ENCODE assay signal across 13 mouse cellular contexts in genomic region chr13:25018316-25018715, GRCm38 (mm10). TPM values are rescaled to one million over a fixed set of nuclear protein-coding genes. Genes with fewer than 3 reads are reported as not detected.
DNase-seq lines count a peak whose midpoint lies in the region; ATAC-seq and TF ChIP-seq lines count a peak whose summit lies in the region.
"Had no signal": no experiment of that assay in that cellular context is flagged by ENCODE, and none has a peak within 500 bp of the region (broad histone marks: within the 10 kb centered on the region; RNA-seq: fewer than 3 reads in every experiment).

No protein-coding gene starts in this region.

- H3K9me3 ChIP-seq in forebrain, embryonic 12.5 days = no peaks in the 10 kb centered on the region
- H3K9me3 ChIP-seq in forebrain, postnatal 0 days (ENCODE audit: low read length) = no peaks in the 10 kb centered on the region
- H3K9me3 ChIP-seq in liver, embryonic 11.5 days (ENCODE audit: control insufficient read depth, low read length) = no peaks in the 10 kb centered on the region
- no peaks in the 10 kb centered on the region for H3K9me3 ChIP-seq in hindbrain, embryonic 13.5 days
- no peaks in the 10 kb centered on the region for H3K9me3 ChIP-seq in midbrain, embryonic 14.5 days (ENCODE audit: control insufficient read depth, low read length)

- H3K9ac ChIP-seq in forebrain, embryonic 12.5 days = no peak overlapping the region
- no peak overlapping the region for H3K9ac ChIP-seq in forebrain, postnatal 0 days
- no peak overlapping the region for H3K9ac ChIP-seq in liver, embryonic 11.5 days (ENCODE audit: low read depth, low read length)
- H3K9ac ChIP-seq in hindbrain, embryonic 13.5 days = peak overlapping the region; percentile 94; the same call in 1 of the 2 replicates
- H3K9ac ChIP-seq in midbrain, embryonic 14.5 days (replicated peaks; ENCODE audit: low read length) = no peak overlapping the region

- no peaks in the 10 kb centered on the region; the same call in 1 of the 2 replicates for H3K36me3 ChIP-seq in forebrain, embryonic 12.5 days (replicated peaks)
- H3K36me3 ChIP-seq in forebrain, postnatal 0 days (ENCODE audit: insufficient read depth) = 0 out of 2 replicates have a peak, but pooled peaks cover 4% of the 10 kb centered on the region
- no peaks in the 10 kb centered on the region for H3K36me3 ChIP-seq in liver, embryonic 11.5 days (ENCODE audit: control insufficient read depth, insufficient read depth, low read length)
- H3K36me3 ChIP-seq in hindbrain, embryonic 13.5 days = peaks cover 9% of the 10 kb centered on the region
- H3K36me3 ChIP-seq in midbrain, embryonic 14.5 days (ENCODE audit: control insufficient read depth, insufficient read depth, low read length) = peaks cover 13% of the 10 kb centered on the region; the same call in 1 of the 2 replicates

- H3K27ac ChIP-seq in forebrain, embryonic 12.5 days = no peak overlapping the region
- no peak overlapping the region for H3K27ac ChIP-seq in forebrain, postnatal 0 days (ENCODE audit: low read depth, low read length)
- no peak overlapping the region for H3K27ac ChIP-seq in liver, embryonic 11.5 days (ENCODE audit: low read depth, low read length)
- no peak overlapping the region for H3K27ac ChIP-seq in hindbrain, embryonic 13.5 days
- no peak overlapping the region for H3K27ac ChIP-seq in midbrain, embryonic 14.5 days (replicated peaks; ENCODE audit: low read depth, low read length)
- H3K27ac ChIP-seq: macrophage had no signal

- no peak for TF ChIP-seq CTCF in forebrain, postnatal 0 days (IDR thresholded peaks at IDR 0.05; ENCODE audit: low read depth)

- no peak for ATAC-seq in forebrain, embryonic 12.5 days (ENCODE audit: low FRiP score)
- no peak for ATAC-seq in forebrain, postnatal 0 days
- ATAC-seq in liver, embryonic 11.5 days (replicated peaks; ENCODE audit: low FRiP score) = no peak
- no peak for ATAC-seq in hindbrain, embryonic 13.5 days (ENCODE audit: low FRiP score)
- ATAC-seq in midbrain, embryonic 14.5 days (ENCODE audit: low FRiP score, low TSS enrichment) = no peak

- 92% methylated on average over 9 of the region's 9 CpGs for WGBS in forebrain, embryonic 12.5 days
- WGBS in forebrain, postnatal 0 days = 94% methylated on average over 9 of the region's 9 CpGs
- 88% methylated on average over 9 of the region's 9 CpGs for WGBS in liver, embryonic 11.5 days
- 92% methylated on average over 9 of the region's 9 CpGs for WGBS in hindbrain, embryonic 13.5 days
- 94% methylated on average over 9 of the region's 9 CpGs for WGBS in midbrain, embryonic 14.5 days

- H3K27me3 ChIP-seq in forebrain, embryonic 12.5 days = no peaks in the 10 kb centered on the region
- H3K27me3 ChIP-seq in forebrain, postnatal 0 days (ENCODE audit: insufficient read depth, low read length) = no peaks in the 10 kb centered on the region
- H3K27me3 ChIP-seq in liver, embryonic 11.5 days (replicated peaks; ENCODE audit: control insufficient read depth, insufficient read depth, low read length) = no peaks in the 10 kb centered on the region
- H3K27me3 ChIP-seq in hindbrain, embryonic 13.5 days = no peaks in the 10 kb centered on the region
- no peaks in the 10 kb centered on the region for H3K27me3 ChIP-seq in midbrain, embryonic 14.5 days (ENCODE audit: control insufficient read depth, insufficient read depth, low read length)

- H3K4me3 ChIP-seq in forebrain, embryonic 12.5 days (replicated peaks) = no peak overlapping the region
- H3K4me3 ChIP-seq in forebrain, postnatal 0 days (ENCODE audit: low read depth, low read length) = no peak overlapping the region
- no peak overlapping the region for H3K4me3 ChIP-seq in liver, embryonic 11.5 days (ENCODE audit: low read depth, low read length)
- peak overlapping the region; percentile 93; the same call in 1 of the 2 replicates for H3K4me3 ChIP-seq in hindbrain, embryonic 13.5 days
- H3K4me3 ChIP-seq in midbrain, embryonic 14.5 days (replicated peaks; ENCODE audit: low read depth, low read length) = no peak overlapping the region

- peak overlapping the region; percentile 80 for H3K4me2 ChIP-seq in forebrain, embryonic 12.5 days
- no peak overlapping the region for H3K4me2 ChIP-seq in forebrain, postnatal 0 days (ENCODE audit: low read depth)
- peak overlapping the region; percentile 89; the same call in 1 of the 2 replicates for H3K4me2 ChIP-seq in liver, embryonic 11.5 days
- peak overlapping the region; percentile 86 for H3K4me2 ChIP-seq in hindbrain, embryonic 13.5 days
- peak overlapping the region; percentile 70 for H3K4me2 ChIP-seq in midbrain, embryonic 14.5 days (ENCODE audit: low read length)

- no peak for DNase-seq in forebrain, postnatal 0 days
- no peak for DNase-seq in liver, embryonic 11.5 days (ENCODE audit: low spot score)
- no peak for DNase-seq in liver
- no peak for DNase-seq in midbrain, embryonic 14.5 days
- DNase-seq in urinary bladder, postnatal 14 days (ENCODE audit: low spot score) = no peak
- DNase-seq in cerebellum, adult 18-20 months = no peak
- DNase-seq: B cell, adult 2 months; embryo, embryonic 11 days; gastrocnemius, postnatal 14 days; layer of hippocampus, adult 9-11 months had no signal

- peaks cover 22% of the 10 kb centered on the region for H3K4me1 ChIP-seq in forebrain, embryonic 12.5 days
- H3K4me1 ChIP-seq in forebrain, postnatal 0 days (ENCODE audit: insufficient read depth) = peaks cover 15% of the 10 kb centered on the region
- H3K4me1 ChIP-seq in liver, embryonic 11.5 days (replicated peaks; ENCODE audit: control insufficient read depth, insufficient read depth, low read length) = peaks cover 12% of the 10 kb centered on the region; the same call in 1 of the 2 replicates
- H3K4me1 ChIP-seq in hindbrain, embryonic 13.5 days (replicated peaks) = peaks cover 24% of the 10 kb centered on the region
- H3K4me1 ChIP-seq in midbrain, embryonic 14.5 days (ENCODE audit: control insufficient read depth, insufficient read depth, low read length) = peaks cover 13% of the 10 kb centered on the region

RNA-seq across cellular contexts. Expression of gene Mrs2, which starts 1.9 kb away (rescaled TPM):
- 23.8 and 31.4 TPM in 2 replicates for polyA plus RNA-seq in forebrain, embryonic 12.5 days (2016; fragmentation: Nextera tagmentation; extraction: Ambion mirVana)
- total RNA-seq in forebrain, postnatal 0 days (2014; rRNA removed) = 31.9 and 37.0 TPM in 2 replicates
- polyA plus RNA-seq in forebrain, postnatal 0 days (2015; fragmentation: Nextera tagmentation; extraction: Ambion mirVana) = 6.9 and 11.6 TPM in 2 replicates
- polyA plus RNA-seq in liver, embryonic 11.5 days (2014; fragmentation: Nextera tagmentation; extraction: Ambion mirVana) = 21.3 and 21.8 TPM in 2 replicates
- 18.1 and 19.8 TPM in 2 replicates for polyA plus RNA-seq in hindbrain, embryonic 13.5 days (2015; fragmentation: Nextera tagmentation; extraction: Ambion mirVana)
- polyA plus RNA-seq in midbrain, embryonic 14.5 days (2014; fragmentation: Nextera tagmentation; extraction: Ambion mirVana) = 19.3 and 25.2 TPM in 2 replicates

RNA-seq across cellular contexts. Expression of gene Dcdc2a, which starts 37.5 kb away (rescaled TPM):
- 0.86 and 1.9 TPM in 2 replicates for polyA plus RNA-seq in forebrain, embryonic 12.5 days (2016; fragmentation: Nextera tagmentation; extraction: Ambion mirVana)
- 2.2 and 3.2 TPM in 2 replicates for total RNA-seq in forebrain, postnatal 0 days (2014; rRNA removed)
- polyA plus RNA-seq in forebrain, postnatal 0 days (2015; fragmentation: Nextera tagmentation; extraction: Ambion mirVana) = 3.7 and 4.8 TPM in 2 replicates
- polyA plus RNA-seq in liver, embryonic 11.5 days (2014; fragmentation: Nextera tagmentation; extraction: Ambion mirVana) = 0.30 and 0.48 TPM in 2 replicates
- polyA plus RNA-seq in hindbrain, embryonic 13.5 days (2015; fragmentation: Nextera tagmentation; extraction: Ambion mirVana) = 2.9 and 5.0 TPM in 2 replicates
- 4.3 and 5.1 TPM in 2 replicates for polyA plus RNA-seq in midbrain, embryonic 14.5 days (2014; fragmentation: Nextera tagmentation; extraction: Ambion mirVana)
- total RNA-seq: gastrocnemius, postnatal 14 days had no signal
- polyA plus RNA-seq: macrophage had no signal
